Mouse (Mus musculus): ENCODE results near the gene Rtkn2. TPM values are rescaled to one million over a fixed set of nuclear protein-coding genes. Genes with fewer than 3 reads are reported as not detected.

Rtkn2 gene
- polyA plus RNA-seq, 1 experiment from 2014 or later: 2.2 TPM

GRCm38 (mm10) chr10:68028327-68029080, 49.1 kb downstream of the Rtkn2 start:
- no peaks in the 10 kb centered on the region for H3K27me3 ChIP-seq (replicated peaks)
- H3K4me1 ChIP-seq: peaks cover 8% of the 10 kb centered on the region; the same call in 1 of the 2 replicates
- peak overlapping the region; percentile 36 for H3K27ac ChIP-seq
- peak; percentile 66 for ATAC-seq
- no peak overlapping the region for H3K4me2 ChIP-seq
- WGBS (ENCODE audit: insufficient replicate concordance): 65% methylated on average over 12 of the region's 12 CpGs
- H3K4me3 ChIP-seq: no peak overlapping the region
- no peak overlapping the region for H3K9ac ChIP-seq
- H3K36me3 ChIP-seq: no peaks in the 10 kb centered on the region
- H3K9me3 ChIP-seq (replicated peaks): no peaks in the 10 kb centered on the region

- Histone ChIP-seq H3K9ac (no peak overlapping the region), H3K27me3 (replicated peaks) (no peaks in the 10 kb centered on the region), H3K27ac (no peak overlapping the region), H3K4me3 (no peak overlapping the region), H3K9me3 (replicated peaks) (no peaks in the 10 kb centered on the region), H3K36me3 (no peaks in the 10 kb centered on the region), H3K4me1 (peaks cover 8% of the 10 kb centered on the region; the same call in 1 of the 2 replicates), H3K4me2 (no peak overlapping the region)
- WGBS (ENCODE audit: insufficient replicate concordance): 80% methylated on average over 5 of the region's 5 CpGs
- no peak; the same call in 1 of the 2 replicates for ATAC-seq
These were observed 49.8 kb downstream of the Rtkn2 start for GRCm38 (mm10) chr10:68029081-68029626.

GRCm38 (mm10) chr10:68030027-68030426, 50.7 kb downstream of the Rtkn2 start:
- no peak overlapping the region for H3K4me2 ChIP-seq
- no peaks in the 10 kb centered on the region for H3K27me3 ChIP-seq (replicated peaks)
- no peaks in the 10 kb centered on the region for H3K9me3 ChIP-seq (replicated peaks)
- no peak overlapping the region for H3K9ac ChIP-seq
- H3K4me3 ChIP-seq: no peak overlapping the region
- no peak overlapping the region for H3K27ac ChIP-seq
- H3K4me1 ChIP-seq: peaks cover 8% of the 10 kb centered on the region; the same call in 1 of the 2 replicates
- WGBS (ENCODE audit: insufficient replicate concordance): 84% methylated on average over 6 of the region's 6 CpGs
- H3K36me3 ChIP-seq: 0 out of 2 replicates have a peak, but pooled peaks cover 3% of the 10 kb centered on the region
- ATAC-seq: no peak

- Histone ChIP-seq H3K36me3 (0 out of 2 replicates have a peak, but pooled peaks cover 6% of the 10 kb centered on the region), H3K9me3 (replicated peaks) (no peaks in the 10 kb centered on the region), H3K9ac (no peak overlapping the region), H3K27ac (no peak overlapping the region), H3K4me2 (no peak overlapping the region), H3K4me1 (no peaks in the 10 kb centered on the region), H3K27me3 (replicated peaks) (no peaks in the 10 kb centered on the region), H3K4me3 (no peak overlapping the region)
- ATAC-seq: no peak
- 85% methylated on average over 20 of the region's 20 CpGs for WGBS (ENCODE audit: insufficient replicate concordance)
These were observed 56.5 kb downstream of the Rtkn2 start for GRCm38 (mm10) chr10:68035707-68036367.

- Histone ChIP-seq H3K27ac (no peak overlapping the region), H3K4me3 (no peak overlapping the region), H3K27me3 (replicated peaks) (no peaks in the 10 kb centered on the region), H3K9ac (no peak overlapping the region), H3K4me1 (no peaks in the 10 kb centered on the region), H3K4me2 (no peak overlapping the region), H3K36me3 (0 out of 2 replicates have a peak, but pooled peaks cover 7% of the 10 kb centered on the region), H3K9me3 (replicated peaks) (no peaks in the 10 kb centered on the region)
- ATAC-seq: no peak
- 81% methylated on average over 17 of the region's 17 CpGs for WGBS (ENCODE audit: insufficient replicate concordance)
These were observed 57.1 kb downstream of the Rtkn2 start for GRCm38 (mm10) chr10:68036368-68036980.

GRCm38 (mm10) chr10:68038997-68039624, 59.7 kb downstream of the Rtkn2 start:
- Histone ChIP-seq H3K4me1 (peaks cover 4% of the 10 kb centered on the region), H3K36me3 (0 out of 2 replicates have a peak, but pooled peaks cover 10% of the 10 kb centered on the region), H3K9me3 (replicated peaks) (no peaks in the 10 kb centered on the region), H3K9ac (no peak overlapping the region), H3K4me3 (no peak overlapping the region), H3K27me3 (replicated peaks) (no peaks in the 10 kb centered on the region), H3K27ac (no peak overlapping the region), H3K4me2 (no peak overlapping the region)
- no peak for ATAC-seq
- WGBS (ENCODE audit: insufficient replicate concordance): 79% methylated on average over 8 of the region's 8 CpGs

- 66% methylated on average over 14 of the region's 14 CpGs for WGBS (ENCODE audit: insufficient replicate concordance)
- ATAC-seq: no peak
- Histone ChIP-seq H3K4me3 (no peak overlapping the region), H3K36me3 (0 out of 2 replicates have a peak, but pooled peaks cover 10% of the 10 kb centered on the region), H3K9ac (no peak overlapping the region), H3K4me2 (no peak overlapping the region), H3K27me3 (replicated peaks) (no peaks in the 10 kb centered on the region), H3K9me3 (replicated peaks) (no peaks in the 10 kb centered on the region), H3K27ac (no peak overlapping the region), H3K4me1 (peaks cover 5% of the 10 kb centered on the region)
These were observed 60.4 kb downstream of the Rtkn2 start for GRCm38 (mm10) chr10:68039641-68040205.

- no peak overlapping the region for H3K27ac ChIP-seq
- no peak overlapping the region for H3K4me3 ChIP-seq
- no peak overlapping the region for H3K9ac ChIP-seq
- ATAC-seq: no peak
- WGBS (ENCODE audit: insufficient replicate concordance): 71% methylated on average over 6 of the region's 6 CpGs
- H3K9me3 ChIP-seq (replicated peaks): no peaks in the 10 kb centered on the region
- peaks cover 5% of the 10 kb centered on the region for H3K4me1 ChIP-seq
- H3K27me3 ChIP-seq (replicated peaks): no peaks in the 10 kb centered on the region
- H3K36me3 ChIP-seq: 0 out of 2 replicates have a peak, but pooled peaks cover 7% of the 10 kb centered on the region
- H3K4me2 ChIP-seq: no peak overlapping the region
These were observed 61.0 kb downstream of the Rtkn2 start for GRCm38 (mm10) chr10:68040394-68040793.

GRCm38 (mm10) chr10:68043973-68044372, 64.6 kb downstream of the Rtkn2 start:
- H3K4me3 ChIP-seq: no peak overlapping the region
- H3K36me3 ChIP-seq: 0 out of 2 replicates have a peak, but pooled peaks cover 4% of the 10 kb centered on the region
- no peak overlapping the region for H3K4me2 ChIP-seq
- H3K27ac ChIP-seq: no peak overlapping the region
- 35% methylated on average over 6 of the region's 6 CpGs for WGBS (ENCODE audit: insufficient replicate concordance)
- no peaks in the 10 kb centered on the region for H3K27me3 ChIP-seq (replicated peaks)
- no peaks in the 10 kb centered on the region for H3K9me3 ChIP-seq (replicated peaks)
- peaks cover 5% of the 10 kb centered on the region for H3K4me1 ChIP-seq
- no peak overlapping the region for H3K9ac ChIP-seq
- ATAC-seq: peak; percentile 44; the same call in 1 of the 2 replicates

- Histone ChIP-seq H3K4me2 (no peak overlapping the region), H3K36me3 (0 out of 2 replicates have a peak, but pooled peaks cover 4% of the 10 kb centered on the region), H3K4me3 (no peak overlapping the region), H3K4me1 (peaks cover 5% of the 10 kb centered on the region), H3K27me3 (replicated peaks) (no peaks in the 10 kb centered on the region), H3K9me3 (replicated peaks) (no peaks in the 10 kb centered on the region), H3K9ac (no peak overlapping the region), H3K27ac (no peak overlapping the region)
- no peak for ATAC-seq
- WGBS (ENCODE audit: insufficient replicate concordance): 73% methylated on average over 8 of the region's 8 CpGs
These were observed 65.5 kb downstream of the Rtkn2 start for GRCm38 (mm10) chr10:68044864-68045263.

GRCm38 (mm10) chr10:68048641-68049305, 69.4 kb downstream of the Rtkn2 start:
- Histone ChIP-seq H3K4me3 (no peak overlapping the region), H3K4me1 (peaks cover 4% of the 10 kb centered on the region), H3K4me2 (no peak overlapping the region), H3K9ac (no peak overlapping the region), H3K27ac (no peak overlapping the region), H3K27me3 (replicated peaks) (no peaks in the 10 kb centered on the region), H3K9me3 (replicated peaks) (no peaks in the 10 kb centered on the region), H3K36me3 (no peaks in the 10 kb centered on the region)
- WGBS (ENCODE audit: insufficient replicate concordance): 58% methylated on average over 8 of the region's 8 CpGs
- no peak for ATAC-seq
